Mouse (Mus musculus) midbrain, embryonic 10.5 days (tissue): ENCODE measurements around the gene Kcnd2. TPM values are rescaled to one million over a fixed set of nuclear protein-coding genes. Genes with fewer than 3 reads are reported as not detected.
"Not testable (repeated sequence)": the region's sequence is repeated elsewhere in the genome, so short reads cannot be mapped to it uniquely, and the experiment has no call there.

ENCODE experiments used
- DNase-seq: peaks from one replicate; pipeline ENCODE4 v3.0.0-alpha.2; 2017; ENCODE audit warnings: low spot score
- H3K27ac ChIP-seq: fragments of 300-500 bp; sonication (generic); replicated peaks from 2 replicates; pipeline ENCODE4 v1.5.1; 2016; ENCODE audit warnings: mild to moderate bottlenecking
- H3K27me3 ChIP-seq: fragments of 300-500 bp; sonication (generic); 2 replicates; pipeline ENCODE4 v1.6.1; 2016; ENCODE audit warnings: low read depth, mild to moderate bottlenecking; ENCODE audit not compliant: poor library complexity, severe bottlenecking
- H3K36me3 ChIP-seq: fragments of 300-500 bp; sonication (generic); 2 replicates; pipeline ENCODE4 v1.6.1; 2016; ENCODE audit warnings: mild to moderate bottlenecking, moderate library complexity
- H3K4me1 ChIP-seq: fragments of 300-500 bp; sonication (generic); 2 replicates; pipeline ENCODE4 v1.6.1; 2016
- H3K4me3 ChIP-seq: fragments of 300-500 bp; sonication (generic); 2 replicates; pipeline ENCODE4 v1.5.1; 2016; ENCODE audit warnings: mild to moderate bottlenecking, moderate library complexity
- H3K9me3 ChIP-seq: fragments of 300-500 bp; sonication (generic); replicated peaks from 2 replicates; pipeline ENCODE4 v1.6.1; 2016; ENCODE audit warnings: mild to moderate bottlenecking
- WGBS: fragments of 180-500 bp; shearing (Covaris S2); methylation state at CpG from one replicate; pipeline ENCODE4 v1.1.7; 2016; 5-methylcytosine and 5-hydroxymethylcytosine counted together
- polyA plus RNA-seq: library from polyadenylated mRNA; unstranded; fragments of >200 nt; fragmentation: Nextera tagmentation; extraction: Ambion mirVana; gene quantifications from 2 replicates; pipeline ENCODE4 v1.2.1, GENCODE M21; 2016

Kcnd2 gene
- polyA plus RNA-seq, 1 experiment from 2014 or later, result 0.31 TPM

DNA sequence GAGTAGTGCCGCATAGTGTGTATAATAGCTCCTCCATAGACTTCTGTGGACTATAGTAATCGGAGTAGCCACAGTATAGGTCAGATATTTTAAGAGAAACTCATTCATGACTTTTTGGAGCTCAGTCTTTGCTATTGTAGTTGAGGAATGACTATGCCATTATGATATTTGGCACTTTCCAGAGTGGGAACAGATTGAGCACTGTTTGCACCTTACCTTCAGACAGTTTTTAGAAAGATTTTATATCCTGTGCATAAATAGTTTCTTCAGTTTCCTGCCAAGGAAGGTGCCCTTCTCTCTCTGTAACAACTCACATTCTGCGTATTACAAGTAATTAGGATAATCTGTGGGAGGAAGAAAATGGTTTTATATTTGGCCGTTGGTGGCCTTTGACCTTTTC, 89.6 kb downstream of the Kcnd2 start:
- Histone ChIP-seq H3K4me1 (no peaks in the 10 kb centered on the region), H3K27me3 (no peaks in the 10 kb centered on the region), H3K9me3 (no peaks in the 10 kb centered on the region), H3K27ac (no peak overlapping the region), H3K4me3 (no peak overlapping the region), H3K36me3 (no peaks in the 10 kb centered on the region)
- DNase-seq, result no peak
- WGBS, result 89% methylated on average over 4 of the region's 4 CpGs

DNA sequence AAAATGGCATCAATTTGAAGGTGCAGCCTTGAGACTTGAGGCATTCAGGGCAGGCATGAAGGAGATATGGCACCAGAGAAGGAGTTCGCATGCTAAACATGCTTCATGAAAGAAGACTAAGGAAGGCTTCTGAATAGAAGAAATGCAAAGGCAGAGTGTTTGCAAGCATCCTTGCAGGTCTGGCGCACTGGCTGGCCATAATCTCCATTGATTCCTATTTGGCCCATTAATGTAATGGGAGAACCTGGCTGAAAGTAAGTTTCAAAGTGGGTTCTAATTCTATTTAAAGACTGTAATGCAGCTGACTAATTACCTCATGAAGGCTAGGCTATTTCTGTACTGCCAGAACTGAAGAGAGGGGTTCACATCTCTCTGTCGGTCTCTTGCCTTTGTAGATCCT, 94.9 kb downstream of the Kcnd2 start:
- Histone ChIP-seq H3K4me3 (no peak overlapping the region), H3K27me3 (no peaks in the 10 kb centered on the region), H3K27ac (no peak overlapping the region), H3K9me3 (no peaks in the 10 kb centered on the region), H3K36me3 (no peaks in the 10 kb centered on the region), H3K4me1 (no peaks in the 10 kb centered on the region)
- DNase-seq, result no peak
- WGBS, result 85% methylated on average over 3 of the region's 3 CpGs

DNA sequence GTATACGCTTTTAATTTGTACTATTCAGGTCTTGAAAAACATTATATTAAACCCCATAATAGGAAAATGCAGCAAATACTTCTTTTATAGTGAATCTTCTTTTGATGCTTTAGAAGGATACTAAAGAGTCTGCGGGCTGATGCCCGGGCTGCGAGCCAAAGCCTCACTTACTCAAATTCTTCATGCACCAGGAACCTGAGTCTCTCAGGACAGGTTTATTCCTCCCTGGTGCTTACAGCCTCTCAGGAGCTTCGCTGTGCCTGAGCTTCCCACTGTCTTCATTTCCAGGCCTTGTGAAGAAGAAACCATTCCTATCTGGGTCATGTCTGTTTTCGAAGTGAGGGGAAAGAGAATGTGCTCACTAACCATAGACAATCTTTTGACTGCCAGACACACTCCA, 106.1 kb downstream of the Kcnd2 start:
- Histone ChIP-seq H3K27ac (no peak overlapping the region), H3K36me3 (no peaks in the 10 kb centered on the region), H3K9me3 (no peaks in the 10 kb centered on the region), H3K27me3 (no peaks in the 10 kb centered on the region), H3K4me1 (peaks cover 30% of the 10 kb centered on the region), H3K4me3 (no peak overlapping the region)
- 92% methylated on average over 6 of the region's 6 CpGs for WGBS
- no peak for DNase-seq

DNA sequence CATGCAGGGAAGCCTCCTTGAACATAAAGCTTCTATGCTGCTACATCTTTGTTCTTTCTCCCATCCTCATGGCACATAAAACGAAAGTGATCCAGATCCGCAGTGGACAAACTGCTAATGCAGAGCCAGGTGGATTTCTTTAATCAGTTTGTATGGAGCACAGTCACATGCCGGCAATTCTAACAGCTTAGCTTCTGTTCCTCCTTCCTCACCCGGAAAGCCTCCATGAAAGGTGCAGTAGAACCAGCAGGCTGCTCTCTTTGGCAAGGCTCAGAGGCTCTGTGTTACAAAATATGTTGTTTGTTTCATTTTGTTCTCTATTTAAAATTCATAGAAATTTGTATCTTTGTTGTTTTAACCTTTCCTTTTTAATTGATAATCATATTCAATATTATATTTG, 106.9 kb downstream of the Kcnd2 start:
- H3K27me3 ChIP-seq, result no peaks in the 10 kb centered on the region
- H3K4me1 ChIP-seq, result peaks cover 38% of the 10 kb centered on the region
- no peak for DNase-seq
- no peak overlapping the region for H3K4me3 ChIP-seq
- H3K27ac ChIP-seq, result no peak overlapping the region
- H3K9me3 ChIP-seq, result no peaks in the 10 kb centered on the region
- H3K36me3 ChIP-seq, result no peaks in the 10 kb centered on the region
- 86% methylated on average over 4 of the region's 4 CpGs for WGBS

DNA sequence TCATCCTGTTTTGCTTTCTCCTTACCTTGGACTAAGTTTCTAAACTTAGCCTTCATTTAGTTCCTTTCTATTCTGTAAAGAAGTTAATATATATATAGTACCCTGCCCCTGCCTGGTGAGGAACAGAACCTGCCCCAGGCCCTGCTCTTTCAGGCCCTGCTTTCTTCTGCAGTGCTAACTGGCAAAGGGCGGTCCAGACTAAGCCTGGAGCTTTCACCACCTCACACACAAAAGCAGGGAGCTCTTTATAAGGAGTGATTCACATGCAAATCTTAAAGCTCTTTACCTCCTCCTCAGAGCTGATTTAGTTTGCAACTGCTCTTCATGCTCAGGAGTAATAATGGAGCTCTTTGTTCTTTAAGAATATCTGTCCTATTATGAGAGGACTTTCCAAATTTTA, 109.9 kb downstream of the Kcnd2 start:
- no peaks in the 10 kb centered on the region for H3K27me3 ChIP-seq
- H3K4me3 ChIP-seq, result no peak overlapping the region
- peaks cover 35% of the 10 kb centered on the region for H3K4me1 ChIP-seq
- H3K36me3 ChIP-seq, result no peaks in the 10 kb centered on the region
- H3K9me3 ChIP-seq, result no peaks in the 10 kb centered on the region
- WGBS, result 6% methylated on average over 1 of the region's 1 CpGs
- peak; percentile 49 for DNase-seq
- H3K27ac ChIP-seq, result peak overlapping the region; percentile 80

DNA sequence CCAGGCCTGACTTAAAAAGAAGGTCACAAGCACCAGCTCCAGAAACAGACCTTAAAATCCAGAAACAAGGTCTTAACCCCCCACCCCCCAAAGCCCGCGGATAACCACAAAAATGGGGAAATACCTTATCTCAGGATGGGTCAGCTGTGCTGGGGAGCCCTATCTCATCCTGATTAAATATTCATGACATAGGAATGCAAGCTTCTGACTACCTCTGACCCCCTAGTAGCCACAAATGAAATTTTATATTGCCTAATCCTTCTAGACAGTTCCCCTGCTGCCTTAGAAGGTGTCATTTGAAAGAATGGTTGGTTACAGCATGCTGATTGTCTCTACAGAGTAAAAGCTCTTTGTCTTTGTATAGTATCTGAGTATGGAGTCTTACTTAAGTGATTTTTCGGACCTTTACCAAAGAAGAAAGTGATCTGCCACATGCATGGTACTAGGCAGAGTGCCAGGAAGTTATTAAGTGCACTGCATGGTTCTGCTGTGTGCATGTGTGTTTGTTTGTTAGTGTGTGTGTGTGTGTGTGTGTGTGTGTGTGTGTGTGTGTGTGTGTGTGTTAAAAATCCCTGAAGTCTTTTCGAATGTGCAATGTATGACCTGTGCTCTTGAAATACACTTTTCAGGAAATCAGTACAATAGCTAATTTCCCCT, 111.9 kb downstream of the Kcnd2 start:
- Histone ChIP-seq H3K36me3 (no peaks in the 10 kb centered on the region), H3K27me3 (no peaks in the 10 kb centered on the region), H3K27ac (0 out of 2 replicates have a peak overlapping the region, but pooled peaks have one; percentile 49), H3K4me3 (no peak overlapping the region), H3K9me3 (no peaks in the 10 kb centered on the region), H3K4me1 (peaks cover 35% of the 10 kb centered on the region)
- no peak for DNase-seq
- WGBS, result 59% methylated on average over 4 of the region's 4 CpGs

DNA sequence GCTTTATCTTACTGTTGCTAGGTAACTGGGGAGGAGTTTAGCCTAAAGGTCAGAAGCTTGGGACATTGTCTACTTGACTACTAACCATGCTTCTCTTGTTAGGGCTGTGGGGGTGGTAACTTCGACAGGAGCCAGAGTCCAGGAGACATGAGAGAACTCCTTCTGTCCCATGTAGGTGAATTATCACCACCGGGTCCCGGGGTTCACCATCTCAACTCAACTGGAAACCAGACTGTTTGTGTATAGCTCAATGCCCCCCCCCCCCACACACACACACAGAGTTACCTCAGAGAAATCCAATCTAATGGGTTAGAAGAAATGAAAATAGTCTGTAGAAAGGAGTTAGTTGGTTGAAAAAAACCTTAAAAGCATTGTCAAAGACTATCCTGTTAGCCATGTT, 170.0 kb downstream of the Kcnd2 start:
- not testable (repeated sequence) for H3K27ac ChIP-seq, H3K27me3 ChIP-seq, H3K9me3 ChIP-seq, H3K36me3 ChIP-seq, H3K4me1 ChIP-seq, H3K4me3 ChIP-seq, DNase-seq
- WGBS, result 78% methylated on average over 3 of the region's 3 CpGs

DNA sequence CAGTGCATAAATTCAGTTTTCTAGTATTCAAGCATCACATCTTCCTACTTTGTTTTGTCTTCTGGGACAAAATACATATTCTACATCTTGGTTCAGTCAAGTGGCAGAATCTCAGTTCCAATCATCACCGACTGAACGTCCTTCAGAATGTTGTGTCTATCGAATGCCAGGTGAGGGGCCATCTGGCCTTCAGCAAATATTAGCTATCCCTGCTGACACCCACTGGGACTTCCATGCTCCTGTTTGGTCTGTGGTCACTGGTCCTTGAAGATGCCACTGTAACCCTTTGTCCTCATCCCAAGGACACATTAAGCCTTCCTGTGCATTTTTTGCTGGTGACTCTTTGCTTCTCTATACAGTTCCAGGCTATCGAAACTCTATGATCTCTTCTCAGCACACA, 176.5 kb downstream of the Kcnd2 start:
- no peak for DNase-seq
- WGBS, result 92% methylated on average over 4 of the region's 4 CpGs
- Histone ChIP-seq H3K4me1 (no peaks in the 10 kb centered on the region), H3K27me3 (no peaks in the 10 kb centered on the region), H3K4me3 (no peak overlapping the region), H3K36me3 (no peaks in the 10 kb centered on the region), H3K27ac (no peak overlapping the region), H3K9me3 (no peaks in the 10 kb centered on the region)

DNA sequence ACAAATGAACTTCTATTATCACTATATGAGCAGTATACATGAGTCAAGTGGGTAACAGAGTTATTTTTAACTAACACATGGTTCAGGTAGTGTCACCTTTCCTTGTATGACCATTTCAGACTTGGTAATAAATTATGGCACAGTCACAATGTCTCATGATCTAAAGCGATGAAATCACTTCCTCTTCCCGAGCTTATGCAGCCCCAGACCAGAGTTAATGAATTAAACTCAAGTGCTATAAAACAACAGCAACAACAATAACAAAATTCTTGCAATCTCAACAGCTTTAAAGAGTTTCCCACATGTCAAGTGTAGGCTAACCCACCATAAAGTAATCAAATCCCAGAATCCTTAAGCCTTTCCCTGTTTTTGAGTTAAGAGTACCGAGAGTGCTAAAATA, 198.4 kb downstream of the Kcnd2 start:
- Histone ChIP-seq H3K9me3 (no peaks in the 10 kb centered on the region), H3K27ac (no peak overlapping the region), H3K36me3 (no peaks in the 10 kb centered on the region), H3K27me3 (no peaks in the 10 kb centered on the region), H3K4me3 (no peak overlapping the region), H3K4me1 (no peaks in the 10 kb centered on the region)
- WGBS, result 97% methylated on average over 3 of the region's 3 CpGs
- no peak for DNase-seq

DNA sequence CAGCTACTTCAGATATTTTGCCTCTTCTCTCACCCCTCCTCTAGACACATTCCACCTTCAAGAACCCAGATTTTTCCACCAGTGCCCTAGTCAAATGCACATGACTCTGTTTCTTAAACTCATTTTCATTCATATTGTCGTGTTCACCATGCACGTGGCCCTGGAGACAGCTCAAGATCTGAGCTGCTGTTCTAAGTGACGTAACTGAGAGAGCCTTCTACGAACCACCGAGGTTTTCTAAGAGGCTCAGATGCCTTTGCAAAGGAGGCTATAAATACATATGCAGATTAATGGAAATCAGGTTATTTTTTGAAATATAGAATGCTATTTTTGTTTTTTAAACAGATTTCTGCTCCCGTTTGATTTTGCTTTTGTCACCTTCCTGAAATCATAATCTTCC, 202.9 kb downstream of the Kcnd2 start:
- 87% methylated on average over 6 of the region's 6 CpGs for WGBS
- Histone ChIP-seq H3K27me3 (no peaks in the 10 kb centered on the region), H3K27ac (no peak overlapping the region), H3K4me3 (no peak overlapping the region), H3K4me1 (no peaks in the 10 kb centered on the region), H3K9me3 (no peaks in the 10 kb centered on the region), H3K36me3 (no peaks in the 10 kb centered on the region)
- DNase-seq, result no peak

DNA sequence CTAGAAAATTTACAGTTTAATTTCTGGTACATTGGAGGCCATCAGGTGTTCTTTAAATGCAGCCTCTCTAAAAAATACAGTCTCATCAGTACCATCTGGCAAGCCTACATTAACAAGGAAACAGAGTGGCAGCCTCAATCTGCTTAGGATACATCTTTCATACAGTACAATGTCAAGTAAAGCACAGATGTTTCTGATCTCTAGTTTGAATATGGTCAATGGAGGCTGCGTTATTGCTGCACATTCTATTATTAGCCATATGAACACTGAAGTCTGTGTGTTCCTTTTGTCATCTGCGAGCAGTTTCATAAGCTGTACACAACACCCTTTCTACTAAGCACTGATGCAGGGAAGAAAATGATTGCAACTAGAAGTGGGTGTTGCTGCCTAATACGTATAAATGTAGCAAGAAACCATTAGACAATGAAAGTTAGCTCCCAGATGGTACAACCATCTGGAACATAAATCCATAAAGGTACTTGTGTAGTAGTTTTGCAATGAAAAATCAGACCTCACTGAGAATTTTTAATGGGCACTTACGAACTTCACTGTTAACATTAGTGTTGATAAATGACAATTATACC, 209.0 kb downstream of the Kcnd2 start:
- no peak overlapping the region for H3K4me3 ChIP-seq
- no peaks in the 10 kb centered on the region for H3K27me3 ChIP-seq
- H3K9me3 ChIP-seq, result no peaks in the 10 kb centered on the region
- no peak overlapping the region for H3K27ac ChIP-seq
- no peak for DNase-seq
- no peaks in the 10 kb centered on the region for H3K4me1 ChIP-seq
- H3K36me3 ChIP-seq, result no peaks in the 10 kb centered on the region
- 90% methylated on average over 4 of the region's 4 CpGs for WGBS

DNA sequence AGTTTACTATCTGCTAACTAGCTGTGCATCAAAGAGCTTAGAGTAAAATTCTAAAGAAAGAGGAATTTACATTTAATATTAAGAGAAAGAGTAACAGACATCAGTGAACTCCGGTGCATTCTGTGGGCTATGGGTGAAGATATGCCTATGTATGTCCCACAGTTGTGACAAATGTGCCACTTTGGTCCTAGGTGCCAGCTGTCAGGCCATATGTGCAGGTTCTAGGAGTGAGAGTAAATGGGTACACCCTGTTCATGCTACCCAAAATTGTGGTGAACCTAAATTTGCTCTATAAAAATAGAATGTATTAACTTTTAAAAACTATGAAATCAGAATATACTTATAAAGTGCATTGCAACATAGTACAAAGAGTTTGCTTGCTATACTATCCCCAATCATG, 215.8 kb downstream of the Kcnd2 start:
- WGBS, result 86% methylated on average over 1 of the region's 1 CpGs
- no peaks in the 10 kb centered on the region for H3K4me1 ChIP-seq
- no peak for DNase-seq
- no peak overlapping the region for H3K4me3 ChIP-seq
- H3K27me3 ChIP-seq, result no peaks in the 10 kb centered on the region
- H3K9me3 ChIP-seq, result no peaks in the 10 kb centered on the region
- H3K36me3 ChIP-seq, result no peaks in the 10 kb centered on the region
- H3K27ac ChIP-seq, result no peak overlapping the region

DNA sequence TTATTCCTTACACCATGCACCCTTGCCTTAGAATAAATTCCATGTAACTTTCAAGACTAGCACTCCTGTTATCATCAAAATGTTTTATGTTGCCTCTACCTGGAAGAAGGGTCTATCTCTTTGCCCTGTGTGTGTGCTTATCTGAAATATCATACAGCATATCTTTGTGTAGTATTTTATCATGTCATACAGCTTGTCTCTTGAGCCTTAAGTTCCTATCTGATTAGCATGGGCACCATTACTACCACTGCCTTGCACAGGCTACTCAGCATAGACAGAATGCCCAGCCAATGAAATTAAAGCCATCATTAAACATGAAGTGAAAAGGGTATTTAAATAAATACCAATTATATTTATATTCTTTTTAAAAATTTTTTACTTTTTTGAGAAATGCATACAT, 249.4 kb downstream of the Kcnd2 start:
- no peak for DNase-seq
- H3K27ac ChIP-seq, result no peak overlapping the region
- H3K9me3 ChIP-seq, result no peaks in the 10 kb centered on the region
- no peaks in the 10 kb centered on the region for H3K27me3 ChIP-seq
- H3K36me3 ChIP-seq, result no peaks in the 10 kb centered on the region
- H3K4me1 ChIP-seq, result peaks cover 6% of the 10 kb centered on the region; the same call in 1 of the 2 replicates
- H3K4me3 ChIP-seq, result no peak overlapping the region
